Mouse (Mus musculus): ENCODE data around the gene Arnt2. TPM values are rescaled to one million over a fixed set of nuclear protein-coding genes. Genes with fewer than 3 reads are reported as not detected.

Arnt2 gene
- polyA plus RNA-seq, 1 experiment = not detected

GRCm38 (mm10) chr7:84408282-84408681, 1.7 kb downstream of the Arnt2 start:
- H3K4me1 ChIP-seq (ENCODE audit: control insufficient read depth, insufficient read depth, low read length) = peaks cover 5% of the 10 kb centered on the region
- no peak overlapping the region for H3K4me3 ChIP-seq (ENCODE audit: insufficient read depth, low read depth, low read length)
- H3K27ac ChIP-seq (ENCODE audit: insufficient read depth, low read depth, low read length) = no peak overlapping the region
- TF ChIP-seq POLR2A (IDR thresholded peaks at IDR 0.05; ENCODE audit: insufficient read depth, low read depth, low read length) = no peak
- no peak for TF ChIP-seq CTCF (IDR thresholded peaks at IDR 0.05; ENCODE audit: insufficient read depth, low read depth, low read length)
- WGBS = 68% methylated on average over 5 of the region's 5 CpGs

- WGBS = 61% methylated on average over 5 of the region's 5 CpGs
- peaks cover 2% of the 10 kb centered on the region for H3K4me1 ChIP-seq (ENCODE audit: control insufficient read depth, insufficient read depth, low read length)
- no peak overlapping the region for H3K27ac ChIP-seq (ENCODE audit: insufficient read depth, low read depth, low read length)
- no peak overlapping the region for H3K4me3 ChIP-seq (ENCODE audit: insufficient read depth, low read depth, low read length)
- no peak for TF ChIP-seq POLR2A (IDR thresholded peaks at IDR 0.05; ENCODE audit: insufficient read depth, low read depth, low read length)
- no peak for TF ChIP-seq CTCF (IDR thresholded peaks at IDR 0.05; ENCODE audit: insufficient read depth, low read depth, low read length)
Observed at GRCm38 (mm10) chr7:84403371-84403770, 6.6 kb downstream of the Arnt2 start.

- whole genome bisulfite sequencing = 60% methylated on average over 9 of the region's 9 CpGs
- peaks cover 2% of the 10 kb centered on the region for H3K4me1 ChIP-seq (ENCODE audit: control insufficient read depth, insufficient read depth, low read length)
Observed at GRCm38 (mm10) chr7:84401641-84402455, 8.1 kb downstream of the Arnt2 start.

GRCm38 (mm10) chr7:84397320-84397719, 12.7 kb downstream of the Arnt2 start:
- Histone ChIP-seq H3K4me3 (ENCODE audit: insufficient read depth, low read depth, low read length) (no peak overlapping the region), H3K27ac (ENCODE audit: insufficient read depth, low read depth, low read length) (peak overlapping the region; percentile 62; the same call in 1 of the 2 replicates), H3K4me1 (ENCODE audit: control insufficient read depth, insufficient read depth, low read length) (peaks cover 2% of the 10 kb centered on the region)
- TF ChIP-seq POLR2A (IDR thresholded peaks at IDR 0.05; ENCODE audit: insufficient read depth, low read depth, low read length) = no peak
- no peak for TF ChIP-seq CTCF (IDR thresholded peaks at IDR 0.05; ENCODE audit: insufficient read depth, low read depth, low read length)
- 70% methylated on average over 1 of the region's 1 CpGs for WGBS

More at GRCm38 (mm10) chr7:84401641-84402455, 8.1 kb downstream of the Arnt2 start:
- Histone ChIP-seq H3K27ac (ENCODE audit: insufficient read depth, low read depth, low read length) (no peak overlapping the region), H3K4me3 (ENCODE audit: insufficient read depth, low read depth, low read length) (no peak overlapping the region)
- no peak for TF ChIP-seq POLR2A (IDR thresholded peaks at IDR 0.05; ENCODE audit: insufficient read depth, low read depth, low read length)
- no peak for TF ChIP-seq CTCF (IDR thresholded peaks at IDR 0.05; ENCODE audit: insufficient read depth, low read depth, low read length)

GRCm38 (mm10) chr7:84396581-84396980, 13.4 kb downstream of the Arnt2 start:
- WGBS = 75% methylated on average over 3 of the region's 3 CpGs
- H3K4me1 ChIP-seq (ENCODE audit: control insufficient read depth, insufficient read depth, low read length) = peaks cover under 1% of the 10 kb centered on the region
- H3K4me3 ChIP-seq (ENCODE audit: insufficient read depth, low read depth, low read length) = no peak overlapping the region
- TF ChIP-seq POLR2A (IDR thresholded peaks at IDR 0.05; ENCODE audit: insufficient read depth, low read depth, low read length) = no peak
- TF ChIP-seq CTCF (IDR thresholded peaks at IDR 0.05; ENCODE audit: insufficient read depth, low read depth, low read length) = no peak
- H3K27ac ChIP-seq (ENCODE audit: insufficient read depth, low read depth, low read length) = no peak overlapping the region

- Histone ChIP-seq H3K4me1 (ENCODE audit: control insufficient read depth, insufficient read depth, low read length) (no peaks in the 10 kb centered on the region), H3K27ac (ENCODE audit: insufficient read depth, low read depth, low read length) (no peak overlapping the region), H3K4me3 (ENCODE audit: insufficient read depth, low read depth, low read length) (no peak overlapping the region)
- TF ChIP-seq POLR2A (IDR thresholded peaks at IDR 0.05; ENCODE audit: insufficient read depth, low read depth, low read length) (no peak), CTCF (IDR thresholded peaks at IDR 0.05; ENCODE audit: insufficient read depth, low read depth, low read length) (no peak)
- 89% methylated on average over 3 of the region's 3 CpGs for WGBS
Observed at GRCm38 (mm10) chr7:84387826-84388225, 22.1 kb downstream of the Arnt2 start.

- 59% methylated on average over 1 of the region's 1 CpGs for WGBS
- no peak overlapping the region for H3K27ac ChIP-seq (ENCODE audit: insufficient read depth, low read depth, low read length)
- H3K4me3 ChIP-seq (ENCODE audit: insufficient read depth, low read depth, low read length) = no peak overlapping the region
- H3K4me1 ChIP-seq (ENCODE audit: control insufficient read depth, insufficient read depth, low read length) = no peaks in the 10 kb centered on the region
- TF ChIP-seq CTCF (IDR thresholded peaks at IDR 0.05; ENCODE audit: insufficient read depth, low read depth, low read length) = no peak
- no peak for TF ChIP-seq POLR2A (IDR thresholded peaks at IDR 0.05; ENCODE audit: insufficient read depth, low read depth, low read length)
Observed at GRCm38 (mm10) chr7:84386472-84386871, 23.5 kb downstream of the Arnt2 start.

GRCm38 (mm10) chr7:84384778-84385177, 25.2 kb downstream of the Arnt2 start:
- Histone ChIP-seq H3K4me3 (ENCODE audit: insufficient read depth, low read depth, low read length) (no peak overlapping the region), H3K27ac (ENCODE audit: insufficient read depth, low read depth, low read length) (no peak overlapping the region), H3K4me1 (ENCODE audit: control insufficient read depth, insufficient read depth, low read length) (no peaks in the 10 kb centered on the region)
- TF ChIP-seq POLR2A (IDR thresholded peaks at IDR 0.05; ENCODE audit: insufficient read depth, low read depth, low read length) (no peak), CTCF (IDR thresholded peaks at IDR 0.05; ENCODE audit: insufficient read depth, low read depth, low read length) (no peak)
- 92% methylated on average over 4 of the region's 4 CpGs for WGBS

- 88% methylated on average over 7 of the region's 7 CpGs for WGBS
- H3K4me3 ChIP-seq (ENCODE audit: insufficient read depth, low read depth, low read length) = no peak overlapping the region
- no peak for TF ChIP-seq CTCF (IDR thresholded peaks at IDR 0.05; ENCODE audit: insufficient read depth, low read depth, low read length)
- TF ChIP-seq POLR2A (IDR thresholded peaks at IDR 0.05; ENCODE audit: insufficient read depth, low read depth, low read length) = no peak
- no peaks in the 10 kb centered on the region for H3K4me1 ChIP-seq (ENCODE audit: control insufficient read depth, insufficient read depth, low read length)
- H3K27ac ChIP-seq (ENCODE audit: insufficient read depth, low read depth, low read length) = no peak overlapping the region
Observed at GRCm38 (mm10) chr7:84384086-84384485, 25.9 kb downstream of the Arnt2 start.

All from olfactory bulb, adult 2 months (tissue).